Mouse (Mus musculus) adrenal gland, adult 18-20 months (tissue): ENCODE measurements around the gene Npas3. TPM values are rescaled to one million over a fixed set of nuclear protein-coding genes. Genes with fewer than 3 reads are reported as not detected.

Source experiments
- DNase-seq, 2 experiments: peaks; one replicate each; pipeline ENCODE4 v3.0.0; 2021 to 2022; ENCODE audit warnings: low spot score in 2 of 2
- total RNA-seq, 2 experiments: library from RNA; stranded (reverse); gene quantifications; 1 replicate in 1 of 2; 2 replicates in 1 of 2; pipeline ENCODE4 v1.2.3; 2021

Npas3 gene
- total RNA-seq, 2 experiments from 2014 or later: 1.1 to 2.1 TPM

DNA sequence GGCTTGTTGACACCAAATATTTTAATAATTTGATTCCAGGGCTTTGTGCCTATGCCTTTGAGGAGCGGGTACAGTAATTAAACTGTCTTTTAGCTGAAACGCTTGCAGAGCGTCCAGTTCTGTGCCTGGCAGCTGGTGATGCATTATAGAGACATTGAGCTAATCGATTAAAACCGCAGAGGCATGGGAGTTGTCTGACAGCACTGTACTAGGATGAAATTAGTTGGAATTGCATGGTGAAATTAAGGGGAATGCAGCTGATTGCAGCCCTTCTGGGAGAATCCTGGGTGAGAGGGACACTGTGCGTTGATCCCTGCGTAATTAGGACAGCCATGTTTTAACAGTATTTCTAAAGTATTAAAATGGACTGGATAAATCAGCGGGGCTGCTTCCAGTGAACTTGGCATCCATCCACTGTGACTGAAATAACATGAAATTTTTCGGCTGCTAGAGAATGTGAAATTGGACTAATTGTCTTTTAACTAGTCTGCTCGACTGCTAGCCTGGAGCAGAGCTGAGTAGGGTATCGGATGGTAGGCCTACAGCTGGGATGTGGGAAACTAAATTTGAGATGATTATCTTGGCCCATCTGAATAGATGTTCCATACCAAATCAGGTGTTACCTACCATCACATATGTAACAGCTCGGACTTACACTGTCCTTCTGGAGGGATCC is 318.4 kb downstream of the Npas3 start:
- no peak for DNase-seq

DNA sequence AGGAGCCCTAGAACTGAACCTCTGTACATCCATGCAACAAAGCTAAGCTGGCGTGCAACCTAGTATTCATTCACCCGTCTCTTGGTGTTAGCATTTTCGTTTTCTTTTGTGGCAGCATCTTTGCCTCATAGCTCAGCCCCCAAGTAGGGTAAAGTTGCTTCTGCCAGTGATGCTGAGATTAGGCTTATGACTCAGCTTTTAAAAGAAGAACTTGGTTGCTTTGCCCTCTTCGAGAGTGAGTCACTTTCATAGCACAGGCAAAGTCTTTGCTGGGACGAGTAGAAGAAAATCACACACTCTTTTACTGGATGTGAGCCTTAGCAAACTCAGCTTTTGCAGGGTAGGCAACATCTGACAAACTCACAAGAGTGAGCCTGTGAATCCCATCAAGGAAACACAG is 332.7 kb downstream of the Npas3 start:
- no peak for DNase-seq

DNA sequence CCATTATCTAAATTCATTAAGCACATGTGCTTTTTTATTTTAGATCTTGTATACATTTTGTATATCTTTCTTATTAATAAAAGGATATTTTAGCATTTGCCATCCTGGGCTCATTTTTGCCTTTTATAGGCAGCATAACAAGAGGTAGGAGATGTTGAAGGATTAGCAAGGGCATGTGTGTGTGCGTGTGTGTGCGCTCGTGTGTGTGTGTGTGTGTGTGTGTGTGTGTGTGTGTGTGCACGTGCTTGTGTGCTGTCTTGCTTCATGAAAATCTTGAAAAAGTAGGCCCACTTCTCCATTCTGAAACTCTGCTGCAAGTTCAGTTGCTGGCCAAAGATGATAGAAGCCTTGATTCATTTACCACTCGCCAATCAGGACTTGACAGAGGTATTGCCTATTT is 338.8 kb downstream of the Npas3 start:
- no peak for DNase-seq

DNA sequence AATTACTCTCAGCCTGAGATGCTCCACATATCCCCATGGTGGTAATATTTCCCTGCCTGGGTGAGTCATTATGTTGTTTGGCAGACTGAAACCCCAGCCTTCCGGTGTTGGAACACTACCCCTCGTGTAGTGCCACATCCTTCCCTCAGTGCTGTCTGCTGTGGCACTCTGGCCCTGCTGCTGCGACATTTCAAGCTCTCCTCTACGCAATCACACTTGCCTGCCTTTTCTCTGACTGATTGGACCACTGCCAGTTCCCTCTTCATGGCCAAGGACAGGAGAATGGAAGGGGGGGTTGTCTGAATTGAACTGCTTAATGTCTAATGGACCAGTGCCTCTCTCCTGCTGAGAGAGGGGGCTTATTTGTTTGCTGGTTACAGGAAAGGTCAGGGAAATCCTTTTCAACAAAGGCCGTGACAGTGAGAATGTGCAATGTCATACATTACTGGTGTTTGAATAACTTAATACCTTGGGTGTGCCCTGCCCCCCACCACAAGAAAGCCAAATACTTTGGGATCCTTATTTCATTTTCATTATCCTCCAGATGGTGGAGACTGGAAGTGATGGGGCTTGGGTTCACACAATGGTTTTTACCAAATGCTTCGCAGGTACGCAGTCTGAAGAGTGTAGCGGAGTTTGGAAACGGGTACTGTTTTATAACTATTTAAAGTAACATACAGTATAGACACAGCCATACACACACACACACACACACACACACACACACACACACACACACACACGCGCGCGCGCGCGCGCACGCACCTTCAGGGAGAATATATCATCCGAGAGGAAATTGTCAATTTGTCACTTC is 339.4 kb downstream of the Npas3 start:
- DNase-seq: peak; percentile 26 to 30

DNA sequence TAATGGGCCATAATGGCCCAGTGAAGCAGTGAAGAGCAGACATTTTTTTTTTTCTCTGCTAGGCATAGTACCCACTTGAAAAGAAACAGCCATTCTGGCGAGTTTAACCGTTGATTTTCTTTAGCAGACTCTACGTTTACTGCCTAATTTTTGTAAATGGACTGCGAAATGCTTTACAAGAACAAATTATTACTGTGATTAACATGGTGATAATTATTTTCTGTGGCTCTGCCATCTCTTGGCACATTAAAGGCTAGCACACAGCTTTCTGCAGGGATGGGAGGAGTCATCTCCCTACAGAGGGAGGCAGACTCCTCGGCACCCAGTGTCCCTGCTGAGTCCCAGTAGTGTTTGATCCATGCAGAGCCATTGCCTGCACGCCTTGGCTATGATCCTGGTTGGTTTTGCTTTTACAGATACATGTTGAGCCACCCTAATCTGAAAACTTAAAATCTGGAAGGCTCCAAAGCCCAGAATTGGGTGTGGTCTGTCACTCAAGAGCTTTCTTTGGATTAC is 341.0 kb downstream of the Npas3 start:
- DNase-seq: no peak

DNA sequence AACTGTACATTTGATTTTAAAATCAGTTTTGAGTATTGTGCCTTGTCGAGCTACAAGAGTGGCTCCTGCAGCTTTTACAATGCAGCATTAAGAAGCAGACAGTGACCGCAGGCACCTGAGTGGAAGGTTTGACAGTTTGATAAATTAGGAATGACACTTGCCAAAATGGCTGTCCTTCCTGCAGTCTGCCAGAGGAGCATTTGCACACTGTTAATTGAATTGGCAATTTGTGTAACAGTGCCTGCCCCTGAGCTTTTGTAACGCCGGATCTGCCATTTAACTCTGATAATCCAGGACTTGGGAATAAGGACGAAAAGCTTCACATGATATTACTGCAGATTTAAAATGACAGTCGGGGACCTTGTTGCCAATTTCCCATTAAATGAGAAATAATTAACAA is 357.2 kb downstream of the Npas3 start:
- no peak for DNase-seq

DNA sequence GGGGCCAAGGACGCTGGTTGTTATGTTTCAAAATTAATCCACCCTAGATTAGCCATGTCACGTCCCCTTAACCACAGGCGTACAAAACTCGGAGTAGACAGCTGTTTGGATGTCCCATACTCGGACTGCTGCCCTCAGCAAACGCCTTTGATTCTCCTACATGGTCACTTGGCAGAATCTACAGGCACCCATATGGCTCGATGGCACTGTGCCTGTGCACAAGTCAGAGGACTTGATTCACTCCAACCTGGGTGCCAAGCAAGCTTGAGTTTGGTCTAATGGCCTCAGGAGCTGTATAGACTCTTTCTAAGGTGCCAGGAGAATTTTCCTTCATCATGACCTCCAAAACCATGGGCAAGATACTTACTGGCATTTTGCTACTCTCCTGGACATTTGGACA is 363.6 kb downstream of the Npas3 start:
- no peak for DNase-seq

DNA sequence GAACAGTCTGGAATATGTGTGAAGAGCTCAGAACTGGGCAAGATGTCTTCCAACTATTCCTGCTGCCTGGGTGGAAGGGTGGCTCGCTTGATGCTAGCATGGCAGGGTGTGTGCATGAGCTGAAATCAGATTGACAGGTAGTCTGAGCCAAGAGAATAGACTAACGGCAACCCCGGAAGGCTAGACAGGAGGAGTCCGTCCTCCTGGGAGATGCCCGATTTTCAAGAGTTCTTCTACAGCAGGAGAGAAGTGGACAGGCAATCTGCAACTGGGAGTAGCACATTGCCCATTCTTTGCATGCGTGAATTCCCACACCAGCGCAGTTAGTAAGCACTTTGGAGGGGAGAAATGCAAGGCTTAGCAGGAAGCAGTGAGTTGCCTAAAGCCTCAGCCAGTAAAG is 372.8 kb downstream of the Npas3 start:
- DNase-seq: no peak

DNA sequence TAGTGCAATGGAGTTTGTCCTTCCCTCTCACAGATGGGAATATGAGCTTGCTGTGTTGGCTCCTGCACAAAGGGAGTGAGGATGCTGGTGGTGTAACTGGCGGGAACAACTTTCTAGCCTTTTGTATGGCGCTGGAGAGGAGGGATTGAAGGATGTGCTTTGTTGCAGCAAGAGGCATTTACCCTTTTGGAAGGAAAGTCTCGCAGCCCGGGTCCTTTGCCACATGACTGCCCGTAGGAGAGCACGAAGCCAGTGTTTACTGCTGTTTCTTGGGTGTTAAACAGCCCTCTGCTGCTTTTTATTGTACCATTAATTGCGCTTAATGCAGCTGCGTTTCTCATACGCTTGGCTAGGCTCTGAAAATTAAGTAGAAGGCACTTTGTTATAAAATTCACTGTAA is 375.3 kb downstream of the Npas3 start:
- DNase-seq: no peak

DNA sequence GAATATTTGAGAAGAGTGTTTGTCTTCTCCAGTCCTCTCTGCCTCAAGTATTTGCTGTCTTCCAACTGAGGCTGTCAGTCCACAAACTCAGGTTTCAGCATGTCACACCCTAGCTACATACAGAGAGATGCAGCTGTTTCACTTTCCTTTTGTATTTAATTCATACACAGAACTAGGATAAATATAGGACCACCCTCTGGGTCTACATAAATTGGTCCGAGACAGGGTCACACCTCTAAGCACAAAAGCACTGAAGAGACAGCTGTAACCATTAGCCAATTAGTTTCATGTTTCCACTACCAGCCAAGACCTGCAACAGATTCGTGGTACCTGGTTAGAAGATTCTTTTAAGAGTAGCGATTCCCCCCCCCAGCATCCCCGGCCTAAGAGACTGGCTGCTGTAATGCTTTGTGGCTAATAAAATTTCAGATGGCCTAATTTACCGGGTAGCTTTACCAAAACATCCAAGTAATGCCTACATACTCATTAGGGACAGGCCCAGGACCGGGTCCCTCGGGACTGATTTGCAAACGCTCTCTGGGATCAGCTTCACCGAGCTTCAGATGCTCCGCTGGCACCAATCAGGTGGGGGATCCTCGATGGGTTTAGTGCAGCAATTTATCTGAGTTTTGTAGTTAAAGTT is 376.0 kb downstream of the Npas3 start:
- no peak for DNase-seq

DNA sequence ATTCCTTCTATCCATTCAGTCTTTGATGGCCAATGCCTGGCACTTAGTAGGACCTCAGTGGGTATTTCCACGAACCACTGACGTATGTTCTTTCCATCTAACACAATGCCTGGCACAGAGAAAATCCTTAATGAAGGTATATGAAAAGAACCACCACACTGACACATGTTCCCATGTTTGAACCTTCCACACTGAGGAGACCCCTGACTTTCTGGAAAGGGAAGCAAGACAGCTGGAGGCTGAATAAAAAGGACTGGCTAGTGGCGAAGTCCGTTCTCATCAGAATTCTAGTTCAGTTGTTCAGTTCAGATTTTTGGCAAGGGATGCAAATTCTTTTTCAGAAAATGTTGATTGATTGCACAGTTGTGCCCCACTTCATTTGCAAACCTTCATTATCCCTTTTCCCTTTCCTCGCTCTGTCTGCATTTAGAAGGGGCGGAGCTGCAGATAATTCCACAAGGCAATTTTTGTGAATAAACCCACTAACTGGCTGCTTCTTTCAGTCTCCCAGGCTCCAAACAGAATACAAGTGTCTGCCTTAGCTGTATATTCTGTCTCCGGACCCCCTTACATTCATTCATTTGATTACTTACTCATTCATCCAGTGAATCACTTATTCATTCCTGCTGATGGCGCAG is 381.1 kb downstream of the Npas3 start:
- DNase-seq: no peak

DNA sequence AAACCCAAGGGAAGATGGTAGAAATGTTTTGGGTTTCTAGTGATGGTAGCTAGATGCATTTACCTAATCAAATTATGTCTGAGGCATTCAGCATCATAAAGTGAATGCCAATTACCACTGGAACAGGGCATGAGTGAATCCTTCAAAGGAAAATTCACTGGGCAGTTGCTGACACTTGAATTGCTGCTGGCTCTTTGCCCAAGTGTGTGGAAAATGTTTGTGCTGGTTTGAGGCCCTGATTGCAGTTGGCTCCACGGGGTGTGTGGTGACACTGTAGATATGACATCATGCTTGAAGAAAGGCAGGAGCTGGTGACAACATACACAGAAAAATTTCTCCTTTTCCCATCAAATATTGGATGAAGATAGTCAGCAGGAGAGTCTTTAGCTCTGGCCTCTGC is 382.1 kb downstream of the Npas3 start:
- DNase-seq: no peak

DNA sequence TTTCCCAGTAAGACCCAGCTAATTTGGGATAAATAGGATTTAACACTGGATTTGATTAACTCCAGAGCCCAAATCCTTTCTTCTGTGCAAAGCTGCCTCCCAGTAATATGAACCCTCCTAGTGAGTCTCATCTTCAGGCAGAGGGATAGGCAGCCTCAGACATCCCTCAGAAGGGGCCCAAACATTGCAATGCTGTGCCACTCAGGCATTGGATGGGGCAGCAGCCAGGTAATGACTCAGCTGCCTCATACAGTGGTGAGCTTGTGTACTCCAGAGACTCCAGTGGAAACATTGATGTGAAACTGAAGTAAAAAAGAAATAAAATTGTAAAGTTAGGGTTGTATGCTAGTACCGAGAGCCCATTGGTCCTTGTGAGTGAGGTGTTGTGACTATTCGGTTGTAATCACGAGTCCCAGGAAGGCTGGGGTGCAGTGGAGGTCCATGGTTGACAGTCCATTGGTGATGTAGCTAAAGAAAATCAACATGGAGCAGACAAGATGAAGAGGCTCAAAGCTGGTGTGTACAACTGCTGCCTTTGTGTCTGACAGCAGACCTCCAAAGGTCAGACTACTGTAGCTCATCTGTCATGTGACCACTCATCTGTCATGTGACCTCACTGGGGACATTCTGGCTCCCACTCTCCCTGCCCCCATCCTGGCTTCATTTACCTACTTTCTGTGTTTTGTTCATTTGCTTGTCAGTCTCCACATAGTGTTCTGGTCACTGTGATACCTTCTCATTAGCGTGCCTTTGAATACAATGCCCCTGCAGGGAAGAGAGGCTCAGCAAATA is 383.0 kb downstream of the Npas3 start:
- no peak for DNase-seq

DNA sequence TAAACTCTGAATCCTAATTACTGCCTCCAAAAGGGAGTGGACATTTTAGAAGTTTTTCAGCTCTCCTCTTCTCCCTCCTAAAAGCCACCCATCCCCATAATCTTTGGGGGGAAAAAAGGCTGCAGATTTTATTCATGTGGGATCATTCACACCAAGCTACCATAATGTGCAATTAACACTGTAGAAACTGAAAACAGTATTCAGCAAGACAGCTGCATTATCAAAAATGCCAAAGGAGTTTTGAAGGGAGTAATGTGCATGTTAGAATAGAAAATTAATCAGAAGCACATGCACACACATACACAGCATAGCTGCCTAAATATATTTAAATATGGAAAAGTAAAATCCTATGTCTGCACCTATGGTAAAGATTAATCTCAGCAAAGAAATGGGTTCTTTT is 390.1 kb downstream of the Npas3 start:
- DNase-seq: no peak

DNA sequence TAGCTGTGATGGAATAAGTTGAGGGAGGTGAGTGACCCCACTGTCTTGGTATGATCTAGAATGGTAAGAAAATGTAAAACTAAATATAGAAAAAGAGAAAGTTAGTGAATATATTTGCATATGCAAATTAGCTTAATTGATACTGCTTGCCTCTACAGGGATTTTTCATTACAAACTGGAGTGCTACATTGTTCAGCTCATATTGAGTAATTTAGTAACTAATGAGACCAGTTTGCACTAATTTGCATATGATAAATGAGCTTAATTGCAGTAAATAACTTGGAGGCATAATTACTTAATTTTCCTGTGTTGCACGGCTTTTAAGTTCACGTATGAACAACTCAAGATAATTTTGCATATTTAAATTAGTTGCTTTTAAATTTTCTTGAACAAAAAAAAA is 398.8 kb downstream of the Npas3 start:
- DNase-seq: no peak

DNA sequence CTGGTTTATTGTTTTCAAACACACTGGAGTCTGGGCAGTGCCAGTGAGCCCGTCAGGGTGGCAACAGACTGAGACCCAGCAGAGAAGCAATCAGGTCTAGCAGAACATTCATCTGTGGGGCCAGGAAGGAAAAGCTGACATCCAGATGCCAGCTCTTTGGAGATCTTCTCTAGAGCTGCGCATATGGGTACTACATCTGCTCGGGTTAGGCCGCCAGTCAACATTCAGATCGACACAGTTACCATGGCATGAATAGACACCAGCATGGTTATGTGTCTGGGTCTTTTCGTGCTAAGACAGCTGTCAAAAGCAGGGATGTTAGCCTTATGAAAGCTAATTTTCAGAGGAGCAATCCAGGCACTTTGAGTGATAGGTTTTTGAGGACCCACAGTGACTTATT is 407.8 kb downstream of the Npas3 start:
- no peak for DNase-seq

DNA sequence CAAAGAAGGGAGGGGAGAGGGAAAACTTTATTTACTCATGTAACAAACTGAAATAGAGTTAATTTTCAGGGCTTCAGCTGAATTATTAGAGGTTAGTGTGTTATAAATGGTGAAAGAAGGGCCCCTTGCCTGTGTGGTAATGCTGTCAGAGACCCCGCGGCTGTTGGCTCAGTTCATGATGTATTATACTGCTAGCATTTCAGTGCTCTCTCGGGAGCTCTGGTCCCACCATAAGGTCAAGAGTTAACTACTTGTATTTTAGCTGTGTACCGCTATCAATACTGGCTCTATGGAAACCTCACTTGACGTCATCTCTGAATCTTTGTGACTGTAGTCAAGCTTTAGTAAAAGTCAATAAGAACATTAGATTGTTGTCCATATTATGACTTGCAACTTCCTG is 415.6 kb downstream of the Npas3 start:
- DNase-seq: no peak

DNA sequence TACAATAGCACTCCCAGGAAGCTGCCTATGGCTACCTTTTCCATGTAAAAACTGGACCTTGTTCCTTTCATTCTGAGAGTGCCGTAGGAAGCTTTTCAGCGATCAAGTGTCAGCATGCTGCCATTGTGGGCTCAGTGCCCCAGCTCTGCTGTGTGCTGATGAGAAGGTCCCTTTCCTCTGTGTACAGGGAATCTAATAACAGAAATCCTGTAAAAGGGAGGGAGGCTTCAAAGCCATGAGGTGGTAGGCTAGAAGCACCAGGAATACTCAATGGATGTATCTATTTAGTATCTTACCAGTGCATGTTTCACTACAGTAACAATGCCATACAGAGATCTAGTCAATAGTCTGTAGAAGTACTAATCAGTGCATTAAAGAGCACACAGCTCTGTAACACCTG is 423.4 kb downstream of the Npas3 start:
- DNase-seq: no peak

DNA sequence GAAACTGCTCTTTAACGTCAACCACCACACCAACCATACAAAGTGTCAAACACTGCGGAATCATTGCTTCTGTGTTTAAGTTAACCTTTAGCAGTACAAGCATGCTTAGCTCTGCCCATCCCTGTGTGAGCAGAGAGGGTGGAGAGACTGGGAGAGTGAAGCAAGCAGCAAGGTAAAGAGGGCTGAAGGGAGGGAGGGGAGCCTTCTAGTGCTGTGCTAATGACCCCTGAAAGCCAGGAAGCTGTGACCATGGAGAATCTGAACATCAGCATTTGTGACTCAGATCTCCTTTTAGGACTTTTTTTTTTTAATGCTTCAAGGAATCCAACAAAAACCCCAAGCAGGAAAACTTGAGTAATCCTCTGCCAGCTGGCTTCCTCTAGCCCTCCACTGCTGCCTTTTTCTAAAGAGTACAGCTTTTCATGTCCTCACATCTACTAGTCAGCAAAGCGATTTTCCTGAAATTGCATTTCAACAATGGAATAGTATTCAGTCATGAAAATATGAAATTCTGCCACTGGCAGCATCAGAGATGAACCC is 428.7 kb downstream of the Npas3 start:
- no peak for DNase-seq

DNA sequence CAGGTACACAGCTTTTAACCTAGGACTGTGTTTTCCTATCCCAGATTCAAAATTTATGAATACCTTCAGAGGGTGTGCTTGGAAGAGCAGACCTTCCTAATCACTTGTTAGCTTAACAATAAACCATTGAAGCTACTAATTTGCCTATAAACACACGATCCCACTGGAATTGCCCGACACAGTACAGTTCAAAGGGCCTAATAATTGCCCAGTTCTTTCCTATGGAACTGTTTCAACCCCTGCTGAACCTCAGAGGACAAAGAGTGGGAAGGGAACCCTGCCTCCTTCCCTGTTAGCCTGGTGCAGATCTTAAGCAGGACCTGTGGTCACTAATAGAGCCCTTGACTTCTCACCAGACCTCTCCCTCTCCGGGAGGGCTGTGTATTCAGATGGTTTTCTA is 429.7 kb downstream of the Npas3 start:
- DNase-seq: no peak

DNA sequence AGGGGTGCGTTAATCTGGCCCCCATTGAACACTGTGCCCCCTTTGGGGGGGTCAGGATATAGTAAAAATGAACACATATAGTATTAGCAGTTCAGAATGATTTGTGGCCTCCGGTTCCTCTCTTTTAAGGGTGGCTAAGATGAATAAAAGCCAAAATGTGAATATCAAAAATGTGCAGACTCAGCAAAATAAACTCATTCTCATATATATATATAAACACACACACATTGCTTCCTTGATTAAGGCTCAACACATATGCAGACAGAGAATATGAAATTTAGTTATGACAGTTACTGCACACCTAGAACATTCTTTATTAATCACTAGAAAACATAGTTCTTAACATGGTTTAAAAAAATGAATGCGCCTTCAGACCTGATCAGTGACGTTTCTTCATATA is 430.7 kb downstream of the Npas3 start:
- DNase-seq: no peak
